Mouse (Mus musculus): ENCODE results near the gene Egfem1.

The Egfem1 gene

GRCm38 (mm10) chr3:29081952-29082295 is at the start of gene Egfem1:
Gene Egfem1, plus strand, starts transcription at chr3:29082023.
- DNase-seq (ENCODE audit: extremely low spot score): no peak

DNA sequence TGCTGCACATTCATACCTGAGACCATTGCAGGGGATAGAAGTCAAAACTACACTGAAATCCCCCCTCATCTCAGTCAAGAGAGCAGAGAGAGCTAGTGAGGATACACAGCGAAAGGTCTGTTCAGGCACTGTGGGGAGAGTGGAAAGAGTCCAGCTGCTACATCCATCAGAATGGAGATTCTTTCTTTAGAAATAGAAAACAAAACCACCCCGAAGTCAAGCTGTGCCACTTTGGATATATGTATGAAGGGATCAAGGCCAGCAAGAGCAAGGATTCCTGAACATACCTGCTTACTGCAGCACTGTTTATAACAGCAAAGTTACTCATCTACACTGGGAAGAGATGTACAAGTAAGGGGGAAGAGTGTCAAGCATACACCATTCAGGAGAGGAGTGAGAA is 48.7 kb upstream of the Egfem1 start:
- DNase-seq (ENCODE audit: extremely low spot score): no peak

DNA sequence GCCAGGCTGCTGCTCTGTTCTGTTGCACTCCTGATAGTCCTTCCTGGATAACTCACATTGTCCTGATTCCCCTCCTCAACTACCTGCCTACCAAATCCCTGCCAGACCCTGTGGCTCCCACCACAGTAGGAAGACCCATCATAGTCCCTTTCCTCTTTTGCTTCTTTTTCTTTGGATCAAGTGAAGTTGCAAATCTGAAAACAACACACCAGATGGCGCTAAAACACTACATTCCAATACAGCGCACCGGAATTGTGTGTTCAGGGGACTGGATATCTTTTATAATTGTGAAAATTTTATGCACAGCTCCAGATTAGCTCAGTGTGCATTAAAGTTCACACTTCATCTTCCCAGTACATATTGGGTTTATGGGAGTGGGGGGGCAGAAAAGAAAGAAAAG is 45.7 kb upstream of the Egfem1 start:
- peak; percentile 44 for DNase-seq (ENCODE audit: extremely low spot score)

DNA sequence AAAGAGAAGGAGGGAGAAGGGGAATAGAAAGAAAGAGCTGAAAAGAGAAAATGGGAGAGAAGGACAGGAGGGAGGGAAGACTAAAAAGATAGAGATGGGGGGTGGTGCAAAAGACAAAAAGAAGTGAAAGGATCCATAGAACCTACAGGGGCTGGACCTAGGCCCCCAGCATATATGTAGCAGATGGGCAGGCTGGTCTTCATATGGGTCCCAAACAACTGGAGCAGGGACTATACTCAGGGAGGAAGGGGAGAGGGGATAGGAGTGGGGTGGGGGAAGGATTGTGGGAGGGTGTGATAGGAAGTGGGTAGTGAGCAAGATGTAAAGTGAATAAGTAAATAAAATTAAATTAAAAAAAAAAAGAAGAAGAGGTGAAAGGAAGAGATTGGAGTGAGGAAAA is 45.2 kb upstream of the Egfem1 start:
- DNase-seq (ENCODE audit: extremely low spot score): no peak

GRCm38 (mm10) chr3:29040064-29040463 is 41.8 kb upstream of the Egfem1 start:
- no peak for DNase-seq (ENCODE audit: extremely low spot score)

- no peak for DNase-seq (ENCODE audit: extremely low spot score)
Measured at GRCm38 (mm10) chr3:29046281-29046680, 35.5 kb upstream of the Egfem1 start.

DNA sequence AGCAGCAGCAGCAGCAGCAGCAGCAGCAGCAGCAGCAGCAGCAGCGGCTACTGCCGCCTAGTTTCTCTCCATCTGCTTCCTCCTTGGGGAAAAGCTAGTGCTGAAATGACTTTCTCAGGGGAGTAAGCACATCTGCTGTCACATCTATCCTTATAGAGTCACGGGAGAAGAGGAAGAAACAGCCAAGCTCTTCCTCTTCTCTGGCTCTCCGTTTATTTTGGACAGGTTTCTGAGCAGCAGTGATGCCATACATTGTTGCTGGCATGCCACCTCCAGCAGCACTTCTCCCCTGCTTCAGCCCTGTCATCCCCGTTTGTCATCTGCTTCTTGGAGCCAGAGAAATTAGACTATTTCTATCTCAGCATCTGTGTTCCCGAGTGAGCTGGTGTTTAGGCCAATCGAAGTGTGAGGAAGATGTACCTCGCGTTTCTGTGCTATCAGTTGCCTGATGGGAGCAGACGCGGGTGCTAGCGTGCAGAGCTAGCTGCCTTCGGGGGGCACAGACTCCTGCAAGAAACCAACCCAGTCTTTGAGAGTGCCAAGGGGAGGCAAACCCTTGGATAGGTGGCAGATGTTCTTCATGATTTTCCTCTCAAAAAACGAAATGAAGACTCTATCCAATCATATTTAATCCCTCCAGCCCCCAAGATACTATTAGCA is 34.4 kb upstream of the Egfem1 start:
- no peak for DNase-seq (ENCODE audit: extremely low spot score)

DNA sequence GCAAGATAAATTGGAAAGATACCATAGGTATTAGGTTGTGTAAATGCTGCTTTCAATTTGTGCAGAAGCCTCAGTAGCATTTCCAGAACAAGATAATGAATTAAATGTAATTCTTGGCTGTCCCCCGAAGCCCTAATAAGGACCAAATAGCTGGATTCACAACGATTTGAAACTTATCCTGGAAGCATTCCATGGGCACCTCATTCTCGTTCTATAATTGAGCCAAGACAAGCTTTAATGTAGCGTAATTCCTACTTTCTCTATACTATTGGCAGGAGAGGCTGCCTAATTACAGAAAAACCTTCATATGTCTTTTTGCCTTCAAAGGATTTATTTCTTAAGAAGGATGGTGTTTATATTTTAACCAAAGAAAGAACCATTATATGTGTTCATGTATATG is 18.7 kb upstream of the Egfem1 start:
- DNase-seq (ENCODE audit: extremely low spot score): no peak

GRCm38 (mm10) chr3:29068428-29069098 is 13.3 kb upstream of the Egfem1 start:
- DNase-seq (ENCODE audit: extremely low spot score): no peak

DNA sequence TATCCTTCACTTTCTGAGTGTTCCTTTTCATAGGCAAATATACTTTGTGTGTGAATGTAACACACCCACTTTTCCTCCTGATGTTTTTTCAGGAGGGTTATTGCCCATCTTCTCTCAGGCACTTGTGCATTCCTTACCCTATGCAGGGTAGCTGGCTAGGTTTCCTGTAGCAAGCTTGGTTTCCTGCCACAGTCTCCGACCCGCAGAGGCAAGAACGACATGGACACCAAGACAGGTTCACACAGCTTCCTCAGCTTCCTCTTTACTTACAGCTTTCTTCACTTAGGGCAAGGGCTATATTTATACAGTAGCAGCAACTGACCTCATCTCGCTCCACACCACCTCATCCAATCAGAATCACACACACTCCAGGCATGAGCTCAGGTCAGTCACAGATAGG is 10.5 kb upstream of the Egfem1 start:
- DNase-seq (ENCODE audit: extremely low spot score): no peak

- DNase-seq (ENCODE audit: extremely low spot score): peak; percentile 20
Measured at GRCm38 (mm10) chr3:29081517-29081916, 306 bp upstream of the Egfem1 start.

DNA sequence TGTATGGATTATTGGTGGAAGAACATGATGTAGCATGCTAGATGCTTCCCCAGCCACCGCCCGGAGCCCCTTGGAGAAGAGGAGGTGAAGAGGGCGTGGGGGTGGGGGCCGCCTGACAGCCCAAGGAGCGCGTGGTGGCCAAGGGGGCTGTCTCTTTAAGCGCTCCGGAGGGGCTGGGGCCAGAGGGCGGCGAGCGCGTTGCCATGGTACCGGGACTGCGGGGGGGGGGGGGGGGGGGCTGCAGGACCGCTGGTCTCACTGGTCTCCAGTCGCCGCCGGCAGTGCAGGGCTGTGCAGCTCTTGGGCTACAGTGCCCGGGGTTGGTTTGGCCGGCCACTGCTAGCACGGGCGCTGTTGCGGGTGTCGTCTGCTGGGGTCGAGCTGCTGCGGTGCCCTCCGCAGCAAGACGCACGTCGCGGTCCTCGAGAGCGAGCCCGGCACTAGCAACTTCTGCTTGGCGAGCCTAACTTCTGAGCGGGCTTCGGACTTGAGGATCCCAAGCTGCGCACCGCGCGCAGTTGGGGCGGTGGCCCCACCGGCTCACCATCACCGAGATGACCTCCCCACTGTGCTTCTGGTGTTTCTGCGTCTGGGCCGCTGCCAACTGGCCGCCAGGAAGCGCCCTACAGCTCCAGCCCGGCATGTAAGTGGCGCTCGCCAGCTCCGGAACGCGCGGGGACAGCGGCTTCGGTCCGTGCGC is 623 bp downstream of the Egfem1 start:
- DNase-seq (ENCODE audit: extremely low spot score): peak; percentile 71

DNA sequence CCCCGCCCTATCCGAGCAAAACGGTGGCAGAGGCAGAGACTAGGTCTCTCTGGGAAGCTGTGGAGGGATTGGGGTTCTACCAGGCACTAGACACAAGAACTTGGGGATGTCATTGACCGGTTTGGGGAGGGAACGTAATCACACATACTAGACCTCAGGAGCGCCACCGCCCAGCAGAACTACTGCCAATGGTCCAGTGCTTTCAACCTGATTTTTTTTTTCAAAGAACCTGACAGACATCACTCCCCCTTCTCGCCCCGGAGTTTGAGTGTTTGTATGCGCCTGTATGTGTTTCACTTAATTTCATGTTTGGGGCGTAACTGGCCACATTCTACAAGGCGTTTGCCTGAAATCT is 1.1 kb downstream of the Egfem1 start:
- no peak for DNase-seq (ENCODE audit: extremely low spot score)

- no peak for DNase-seq (ENCODE audit: extremely low spot score)
Measured at GRCm38 (mm10) chr3:29098467-29098866, 16.6 kb downstream of the Egfem1 start.

- no peak for DNase-seq (ENCODE audit: extremely low spot score)
Measured at GRCm38 (mm10) chr3:29106016-29106723, 24.3 kb downstream of the Egfem1 start.

- no peak for DNase-seq (ENCODE audit: extremely low spot score)
Measured at GRCm38 (mm10) chr3:29107134-29107533, 25.3 kb downstream of the Egfem1 start.

GRCm38 (mm10) chr3:29110321-29110720 is 28.5 kb downstream of the Egfem1 start:
- DNase-seq (ENCODE audit: extremely low spot score): no peak

GRCm38 (mm10) chr3:29114517-29114916 is 32.7 kb downstream of the Egfem1 start:
- no peak for DNase-seq (ENCODE audit: extremely low spot score)

DNA sequence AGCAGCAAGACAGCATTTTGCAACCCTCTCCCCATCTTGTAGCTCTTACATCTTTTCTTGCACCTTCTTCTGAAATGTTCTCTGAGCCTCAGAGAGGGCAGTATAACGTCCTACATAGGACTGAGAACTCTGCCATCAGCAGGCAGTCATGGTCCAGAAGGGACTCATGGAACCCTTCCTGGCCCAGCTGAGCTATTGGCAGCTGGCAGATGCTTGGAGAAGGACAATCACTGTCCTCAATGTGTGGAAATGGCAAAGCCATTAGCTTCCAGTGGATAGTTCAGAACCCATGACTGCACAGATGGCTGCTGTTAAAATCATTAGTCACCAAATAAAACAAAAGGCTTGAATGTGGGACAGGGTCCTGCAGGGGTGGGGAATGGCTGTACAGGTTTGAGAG is 35.6 kb downstream of the Egfem1 start:
- no peak for DNase-seq (ENCODE audit: extremely low spot score)

- no peak for DNase-seq (ENCODE audit: extremely low spot score)
Measured at GRCm38 (mm10) chr3:29122556-29122955, 40.7 kb downstream of the Egfem1 start.

- DNase-seq (ENCODE audit: extremely low spot score): no peak
Measured at GRCm38 (mm10) chr3:29132054-29132931, 50.5 kb downstream of the Egfem1 start.

DNA sequence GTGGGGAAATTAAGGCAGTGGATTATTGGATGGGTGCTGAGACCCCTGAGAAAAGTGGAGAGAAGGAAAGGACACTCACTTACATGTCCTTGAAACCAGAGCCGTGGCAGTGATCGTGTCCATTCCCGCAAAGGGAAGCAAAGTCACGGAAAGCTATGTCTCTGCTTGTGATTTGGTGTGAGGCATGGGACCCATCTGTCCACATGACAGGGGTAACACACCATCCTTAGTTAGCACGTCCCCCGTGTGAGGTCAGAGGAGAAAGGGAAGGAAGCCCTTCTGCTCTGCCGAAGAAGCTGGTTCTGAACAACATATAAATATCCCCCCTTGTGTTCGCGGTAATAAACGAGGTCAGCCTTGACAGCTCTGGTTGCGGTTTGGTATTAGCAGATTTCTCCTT is 52.7 kb downstream of the Egfem1 start:
- no peak for DNase-seq (ENCODE audit: extremely low spot score)
